Mouse (Mus musculus) thymus, adult 2 months (tissue): Measurements from ENCODE around the gene Baiap2. TPM values are rescaled to one million over a fixed set of nuclear protein-coding genes. Genes with fewer than 3 reads are reported as not detected.

ENCODE experiments used
- DNase-seq: peaks from one replicate; pipeline ENCODE4 v3.0.0; 2021
- H3K27ac ChIP-seq: fragments of 200-500 bp; 2 replicates; pipeline ENCODE4 v1.5.1; 2012; ENCODE audit warnings: low read length, control low read depth; ENCODE audit not compliant: control insufficient read depth, insufficient read depth
- H3K27me3 ChIP-seq: fragments of 200-500 bp; 2 replicates; pipeline ENCODE4 v1.6.1; 2012; ENCODE audit warnings: mild to moderate bottlenecking, low read length, moderate library complexity, mixed read lengths; ENCODE audit not compliant: control insufficient read depth, insufficient read depth
- H3K36me3 ChIP-seq: fragments of 200-500 bp; 2 replicates; pipeline ENCODE4 v1.6.1; 2012; ENCODE audit warnings: mild to moderate bottlenecking, low read length, moderate library complexity; ENCODE audit not compliant: control insufficient read depth, insufficient read depth
- H3K4me1 ChIP-seq: fragments of 200-500 bp; replicated peaks from 2 replicates; pipeline ENCODE4 v1.6.1; 2012; ENCODE audit warnings: low read length; ENCODE audit not compliant: control insufficient read depth, insufficient read depth
- H3K4me3 ChIP-seq: fragments of 200-500 bp; 2 replicates; pipeline ENCODE4 v1.5.1; 2012; ENCODE audit warnings: mild to moderate bottlenecking, low read length, control low read depth, moderate library complexity; ENCODE audit not compliant: control insufficient read depth, insufficient read depth
- CTCF ChIP-seq: fragments of 200-500 bp; IDR thresholded peaks from 2 replicates; pipeline ENCODE4 v1.5.1; 2012; ENCODE audit warnings: mild to moderate bottlenecking, control low read depth, low read length, moderate library complexity, borderline replicate concordance; ENCODE audit not compliant: control insufficient read depth, poor library complexity, insufficient read depth; ENCODE audit errors: extremely low read depth
- POLR2A ChIP-seq: fragments of 200-500 bp; IDR thresholded peaks from 2 replicates; pipeline ENCODE4 v1.6.1; 2012; ENCODE audit warnings: mild to moderate bottlenecking, low read length, control low read depth, moderate library complexity; ENCODE audit not compliant: control insufficient read depth, poor library complexity, insufficient read depth; ENCODE audit errors: extremely low read depth
- WGBS: fragments of 180-500 bp; shearing (Covaris S2); methylation state at CpG from one replicate; pipeline ENCODE4 v1.1.7; 2018; 5-methylcytosine and 5-hydroxymethylcytosine counted together
- polyA plus RNA-seq: library from polyadenylated mRNA; depleted of rRNA; stranded (reverse); fragments of >200 nt; gene quantifications from 2 replicates; pipeline ENCODE4 v1.2.3, GENCODE M21; 2012

Baiap2 gene
- polyA plus RNA-seq, 1 experiment = 59.8 TPM

GRCm38 (mm10) chr11:120030145-120030901, 87.8 kb downstream of the Baiap2 start:
- Histone ChIP-seq H3K4me3 (no peak overlapping the region), H3K27ac (no peak overlapping the region), H3K4me1 (no peaks in the 10 kb centered on the region), H3K27me3 (no peaks in the 10 kb centered on the region), H3K36me3 (no peaks in the 10 kb centered on the region)
- DNase-seq = peak; percentile 22
- no peak for TF ChIP-seq POLR2A
- TF ChIP-seq CTCF = peak; percentile 51; the same call in 1 of the 2 replicates
- WGBS = 47% methylated on average over 10 of the region's 10 CpGs

GRCm38 (mm10) chr11:120032052-120032451, 89.5 kb downstream of the Baiap2 start:
- H3K4me3 ChIP-seq = no peak overlapping the region
- H3K4me1 ChIP-seq = no peaks in the 10 kb centered on the region
- 90% methylated on average over 8 of the region's 8 CpGs for WGBS
- no peak for DNase-seq
- TF ChIP-seq POLR2A (no peak), CTCF (no peak)
- H3K27ac ChIP-seq = no peak overlapping the region
- H3K27me3 ChIP-seq = no peaks in the 10 kb centered on the region
- H3K36me3 ChIP-seq = no peaks in the 10 kb centered on the region

- no peaks in the 10 kb centered on the region for H3K4me1 ChIP-seq
These were observed 90.9 kb downstream of the Baiap2 start for GRCm38 (mm10) chr11:120033473-120033872.

GRCm38 (mm10) chr11:120034306-120034705, 91.7 kb downstream of the Baiap2 start:
- no peak for DNase-seq
- no peaks in the 10 kb centered on the region for H3K36me3 ChIP-seq
- WGBS = 66% methylated on average over 3 of the region's 3 CpGs
- no peak overlapping the region for H3K27ac ChIP-seq
- no peaks in the 10 kb centered on the region for H3K27me3 ChIP-seq
- H3K4me1 ChIP-seq = no peaks in the 10 kb centered on the region
- no peak overlapping the region for H3K4me3 ChIP-seq
- no peak for TF ChIP-seq CTCF
- no peak for TF ChIP-seq POLR2A

More at GRCm38 (mm10) chr11:120033473-120033872, 90.9 kb downstream of the Baiap2 start:
- WGBS = 93% methylated on average over 3 of the region's 3 CpGs
- no peak overlapping the region for H3K4me3 ChIP-seq
- H3K27ac ChIP-seq = no peak overlapping the region
- no peaks in the 10 kb centered on the region for H3K36me3 ChIP-seq
- TF ChIP-seq CTCF (no peak), POLR2A (no peak)
- no peak for DNase-seq
- H3K27me3 ChIP-seq = no peaks in the 10 kb centered on the region

DNA sequence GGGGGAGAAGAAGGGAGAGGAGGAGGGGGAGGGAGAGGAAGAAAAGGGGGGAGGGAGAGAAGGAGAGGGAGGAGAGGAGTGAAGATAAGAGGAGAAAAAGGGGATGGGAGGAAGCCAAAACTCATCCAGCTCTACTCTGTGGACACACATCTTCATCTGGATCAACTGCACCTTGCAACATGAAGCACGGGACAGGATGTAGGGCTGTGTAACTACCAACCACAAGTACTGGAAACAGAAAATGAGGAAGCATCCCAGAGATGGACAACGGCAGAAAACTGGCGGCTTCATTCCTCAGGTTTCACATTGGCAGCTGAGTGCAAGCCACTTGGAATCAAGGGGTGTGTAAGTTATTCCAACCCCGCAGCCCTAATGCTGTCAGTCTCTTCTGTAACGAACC, 92.2 kb downstream of the Baiap2 start:
- Histone ChIP-seq H3K27me3 (no peaks in the 10 kb centered on the region), H3K36me3 (no peaks in the 10 kb centered on the region), H3K4me3 (no peak overlapping the region), H3K4me1 (no peaks in the 10 kb centered on the region), H3K27ac (no peak overlapping the region)
- WGBS = 45% methylated on average over 5 of the region's 5 CpGs
- DNase-seq = no peak
- TF ChIP-seq CTCF (no peak), POLR2A (no peak)

DNA sequence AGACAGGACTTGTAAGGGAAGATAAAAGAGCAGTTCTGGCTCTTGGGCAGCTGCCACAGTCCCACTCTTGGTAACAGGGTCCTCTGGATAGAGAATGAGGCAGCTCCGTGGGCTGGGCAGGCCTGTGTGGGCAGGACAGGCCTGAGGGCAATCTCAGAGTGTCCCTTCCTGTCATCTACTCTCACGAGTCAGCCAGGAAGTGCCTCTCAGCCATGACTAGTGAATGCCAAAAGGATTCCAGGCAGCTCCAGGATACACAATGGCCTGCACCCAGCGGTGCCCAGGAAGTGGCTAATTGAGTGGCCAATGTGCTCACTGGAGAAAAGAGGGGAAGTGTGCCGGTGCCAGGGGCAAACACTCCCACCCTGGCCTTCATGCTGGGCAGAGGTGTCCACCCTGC, 97.0 kb downstream of the Baiap2 start:
- H3K36me3 ChIP-seq = no peaks in the 10 kb centered on the region
- no peak overlapping the region for H3K27ac ChIP-seq
- no peak for TF ChIP-seq POLR2A
- no peak for TF ChIP-seq CTCF
- no peak for DNase-seq
- H3K4me3 ChIP-seq = no peak overlapping the region
- no peaks in the 10 kb centered on the region for H3K27me3 ChIP-seq
- H3K4me1 ChIP-seq = no peaks in the 10 kb centered on the region; the same call in 1 of the 2 replicates
- WGBS = 47% methylated on average over 4 of the region's 4 CpGs
